Mouse (Mus musculus): ENCODE measurements around the gene Svs5. TPM values are rescaled to one million over a fixed set of nuclear protein-coding genes. Genes with fewer than 3 reads are reported as not detected.

The Svs5 gene
- polyA plus RNA-seq, 1 experiment = not detected

DNA sequence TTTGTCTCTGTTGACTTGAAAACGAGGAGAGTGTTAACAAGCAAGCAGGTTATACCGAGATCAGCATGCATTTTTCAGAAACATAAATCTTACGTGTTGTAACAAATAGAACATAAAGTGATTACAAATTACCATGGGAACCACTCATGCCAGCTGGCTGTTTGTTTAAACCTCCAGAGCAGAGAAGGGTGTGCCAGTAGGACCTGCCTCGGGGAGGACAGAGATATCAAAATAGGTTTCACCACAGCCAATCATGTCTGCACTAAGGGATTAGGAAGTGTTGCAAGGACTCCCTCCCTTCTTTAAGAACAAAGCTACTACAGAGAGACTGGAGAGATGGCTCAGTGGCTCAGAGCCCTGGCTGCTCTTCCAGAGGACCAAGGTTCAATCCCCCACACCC, 40.6 kb downstream of the Svs5 start:
- peaks cover 44% of the 10 kb centered on the region for H3K27me3 ChIP-seq (replicated peaks)
- TF ChIP-seq FLI1 (IDR thresholded peaks at IDR 0.05; ENCODE audit: low read length) = no peak
- no peak for TF ChIP-seq GATA1 (IDR thresholded peaks at IDR 0.05; ENCODE audit: borderline replicate concordance, low read length)

DNA sequence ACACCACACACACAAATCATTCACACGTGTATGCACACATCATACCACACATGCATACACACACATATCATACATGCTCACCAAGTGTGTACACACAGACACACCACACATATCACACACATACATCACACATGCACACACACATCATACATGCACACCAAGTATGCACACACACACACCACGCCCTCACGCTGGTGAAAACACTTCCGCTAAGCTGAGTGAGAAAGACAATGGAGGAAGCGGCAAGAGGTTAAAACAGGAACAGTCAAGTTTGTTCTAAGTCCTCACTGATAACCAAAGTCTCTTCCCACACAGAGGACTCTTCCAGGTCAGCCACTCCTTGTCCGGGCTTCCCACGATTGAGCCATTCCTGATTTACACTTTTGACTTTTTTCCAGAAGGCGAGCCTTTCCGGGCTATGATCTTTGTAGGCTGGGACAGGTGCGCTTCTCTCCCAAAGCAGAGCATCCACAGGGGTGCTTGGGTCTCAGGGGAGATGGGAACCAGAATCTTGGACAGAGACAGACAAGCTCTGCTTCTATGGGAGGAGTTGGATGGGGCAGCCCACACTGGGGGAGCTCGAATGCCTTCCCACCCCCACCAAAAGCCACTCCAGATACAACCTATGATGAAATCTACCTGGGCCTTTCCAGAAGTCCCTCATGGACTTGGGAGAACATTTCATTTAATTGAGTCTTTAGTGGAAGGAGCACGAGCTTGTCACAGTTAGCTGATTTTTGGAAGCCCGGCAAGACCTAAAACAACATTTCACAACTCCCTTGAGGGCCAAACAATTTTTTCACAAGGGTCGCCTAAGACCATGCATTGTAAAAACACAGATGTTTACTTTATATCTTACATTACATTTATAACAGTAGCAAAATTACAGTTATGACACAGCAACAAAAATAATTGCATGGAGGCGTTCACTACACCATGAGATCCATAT, 45.2 kb downstream of the Svs5 start:
- no peak for TF ChIP-seq GATA1 (IDR thresholded peaks at IDR 0.05; ENCODE audit: borderline replicate concordance, low read length)
- no peak for TF ChIP-seq FLI1 (IDR thresholded peaks at IDR 0.05; ENCODE audit: low read length)
- Histone ChIP-seq H3K4me1 (peaks cover 8% of the 10 kb centered on the region), H3K27me3 (replicated peaks) (peaks cover 47% of the 10 kb centered on the region), H3K9me3 (peaks cover 3% of the 10 kb centered on the region), H3K36me3 (replicated peaks; ENCODE audit: low read length) (no peaks in the 10 kb centered on the region), H3K4me3 (replicated peaks) (peak overlapping the region; percentile 64)

More for the DNA sequence above, 40.6 kb downstream of the Svs5 start:
- Histone ChIP-seq H3K4me3 (replicated peaks) (no peak overlapping the region), H3K36me3 (replicated peaks; ENCODE audit: low read length) (no peaks in the 10 kb centered on the region), H3K4me1 (peaks cover 20% of the 10 kb centered on the region), H3K9me3 (peaks cover 3% of the 10 kb centered on the region; the same call in 1 of the 2 replicates)

- no peak for TF ChIP-seq FLI1 (IDR thresholded peaks at IDR 0.05; ENCODE audit: low read length)
- no peak for TF ChIP-seq GATA1 (IDR thresholded peaks at IDR 0.05; ENCODE audit: borderline replicate concordance, low read length)
- peaks cover 55% of the 10 kb centered on the region for H3K27me3 ChIP-seq (replicated peaks)
- H3K4me3 ChIP-seq (replicated peaks) = no peak overlapping the region
- peaks cover 3% of the 10 kb centered on the region for H3K9me3 ChIP-seq
- H3K4me1 ChIP-seq = peaks cover 11% of the 10 kb centered on the region
- no peaks in the 10 kb centered on the region for H3K36me3 ChIP-seq (replicated peaks; ENCODE audit: low read length)
Observed at GRCm38 (mm10) chr2:164381726-164382125, 49.2 kb downstream of the Svs5 start.

GRCm38 (mm10) chr2:164382971-164383370, 50.4 kb downstream of the Svs5 start:
- H3K9me3 ChIP-seq = peaks cover 3% of the 10 kb centered on the region
- no peak overlapping the region for H3K4me3 ChIP-seq (replicated peaks)
- H3K4me1 ChIP-seq = peaks cover 16% of the 10 kb centered on the region
- H3K27me3 ChIP-seq (replicated peaks) = peaks cover 59% of the 10 kb centered on the region
- H3K36me3 ChIP-seq (replicated peaks; ENCODE audit: low read length) = no peaks in the 10 kb centered on the region
- TF ChIP-seq GATA1 (IDR thresholded peaks at IDR 0.05; ENCODE audit: borderline replicate concordance, low read length) (no peak), FLI1 (IDR thresholded peaks at IDR 0.05; ENCODE audit: low read length) (no peak)

Other genes with a start within 250 kb of the Svs5 start
- not detected in 2 replicates for gene Kcns1, start 161.6 kb upstream of the Svs5 start, polyA plus RNA-seq (2012; ENCODE audit: insufficient read depth, low replicate concordance)
- gene Wfdc5, start 150.0 kb upstream of the Svs5 start, polyA plus RNA-seq (2012; ENCODE audit: insufficient read depth, low replicate concordance) = not detected in 2 replicates
- not detected in 2 replicates for gene Wfdc12, start 142.1 kb upstream of the Svs5 start, polyA plus RNA-seq (2012; ENCODE audit: insufficient read depth, low replicate concordance)
- not detected in 2 replicates for gene Wfdc15a, start 132.6 kb upstream of the Svs5 start, polyA plus RNA-seq (2012; ENCODE audit: insufficient read depth, low replicate concordance)
- gene Wfdc15b, start 111.1 kb upstream of the Svs5 start, polyA plus RNA-seq (2012; ENCODE audit: insufficient read depth, low replicate concordance) = not detected in 2 replicates
- not detected in 2 replicates for gene Svs2, start 94.3 kb upstream of the Svs5 start, polyA plus RNA-seq (2012; ENCODE audit: insufficient read depth, low replicate concordance)
- not detected in 2 replicates for gene Svs3b, start 76.1 kb upstream of the Svs5 start, polyA plus RNA-seq (2012; ENCODE audit: insufficient read depth, low replicate concordance)
- gene Svs4, start 54.3 kb upstream of the Svs5 start, polyA plus RNA-seq (2012; ENCODE audit: insufficient read depth, low replicate concordance) = not detected in 2 replicates
- gene Svs3a, start 43.5 kb upstream of the Svs5 start, polyA plus RNA-seq (2012; ENCODE audit: insufficient read depth, low replicate concordance) = not detected in 2 replicates
- gene Svs6, start 16.0 kb upstream of the Svs5 start, polyA plus RNA-seq (2012; ENCODE audit: insufficient read depth, low replicate concordance) = not detected in 2 replicates
- 10.8 and 19.1 TPM in 2 replicates for gene Slpi, start 56.4 kb downstream of the Svs5 start, polyA plus RNA-seq (2012; ENCODE audit: insufficient read depth, low replicate concordance)
- 0.18 TPM in 1 of 2 replicates, not detected in the other for gene Rbpjl, start 70.4 kb downstream of the Svs5 start, polyA plus RNA-seq (2012; ENCODE audit: insufficient read depth, low replicate concordance)
- gene Matn4, start 72.4 kb downstream of the Svs5 start, polyA plus RNA-seq (2012; ENCODE audit: insufficient read depth, low replicate concordance) = not detected in 2 replicates
- 0.78 and 6.1 TPM in 2 replicates for gene Sdc4, start 111.1 kb downstream of the Svs5 start, polyA plus RNA-seq (2012; ENCODE audit: insufficient read depth, low replicate concordance)
- 63.1 and 105 TPM in 2 replicates for gene Sys1, start 124.2 kb downstream of the Svs5 start, polyA plus RNA-seq (2012; ENCODE audit: insufficient read depth, low replicate concordance)
- 2.4 TPM in 1 of 2 replicates, not detected in the other for gene Gm20458, start 128.2 kb downstream of the Svs5 start, polyA plus RNA-seq (2012; ENCODE audit: insufficient read depth, low replicate concordance)
- not detected in 2 replicates for gene Trp53tg5, start 141.0 kb downstream of the Svs5 start, polyA plus RNA-seq (2012; ENCODE audit: insufficient read depth, low replicate concordance)
- 1.7 and 4.2 TPM in 2 replicates for gene Dbndd2, start 153.4 kb downstream of the Svs5 start, polyA plus RNA-seq (2012; ENCODE audit: insufficient read depth, low replicate concordance)
- 103 and 177 TPM in 2 replicates for gene Pigt, start 164.8 kb downstream of the Svs5 start, polyA plus RNA-seq (2012; ENCODE audit: insufficient read depth, low replicate concordance)
- 0.48 TPM in 1 of 2 replicates, not detected in the other for gene Wfdc2, start 229.7 kb downstream of the Svs5 start, polyA plus RNA-seq (2012; ENCODE audit: insufficient read depth, low replicate concordance)
- gene Spint3, start 240.7 kb downstream of the Svs5 start, polyA plus RNA-seq (2012; ENCODE audit: insufficient read depth, low replicate concordance) = not detected in 2 replicates

Data from megakaryocyte, embryonic 14.5 days (primary cell).